Mouse (Mus musculus): ENCODE measurements around the gene Egfr. TPM values are rescaled to one million over a fixed set of nuclear protein-coding genes. Genes with fewer than 3 reads are reported as not detected.

Egfr gene
- polyA plus RNA-seq, 1 experiment from 2014 or later = 16.1 TPM

DNA sequence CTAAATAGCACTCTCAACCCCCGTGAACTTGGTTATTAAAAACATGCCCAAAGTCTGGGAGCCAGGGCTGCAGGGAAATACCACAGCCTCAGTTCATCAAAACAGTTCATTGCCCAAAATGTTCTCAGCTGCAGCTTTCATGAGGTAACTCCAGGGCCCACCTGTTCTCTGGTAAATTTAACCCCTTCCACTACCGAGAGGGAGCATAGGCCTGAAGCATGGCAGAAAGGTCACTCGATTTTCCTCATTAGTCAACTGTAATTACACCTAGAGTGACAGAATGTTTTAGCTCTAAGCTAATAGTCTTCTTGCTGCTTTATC lies 153.0 kb downstream of the Egfr start:
- Histone ChIP-seq H3K4me3 (replicated peaks) (no peak overlapping the region), H3K9me3 (replicated peaks) (no peaks in the 10 kb centered on the region), H3K4me1 (no peaks in the 10 kb centered on the region), H3K4me2 (replicated peaks) (no peak overlapping the region), H3K9ac (no peak overlapping the region), H3K36me3 (peaks cover 7% of the 10 kb centered on the region; the same call in 1 of the 2 replicates), H3K27ac (replicated peaks) (no peak overlapping the region), H3K27me3 (no peaks in the 10 kb centered on the region)
- no peak for ATAC-seq (ENCODE audit: insufficient number of reproducible peaks, low FRiP score, low TSS enrichment, low read depth)
- 34% methylated on average over 3 of the region's 3 CpGs for WGBS

DNA sequence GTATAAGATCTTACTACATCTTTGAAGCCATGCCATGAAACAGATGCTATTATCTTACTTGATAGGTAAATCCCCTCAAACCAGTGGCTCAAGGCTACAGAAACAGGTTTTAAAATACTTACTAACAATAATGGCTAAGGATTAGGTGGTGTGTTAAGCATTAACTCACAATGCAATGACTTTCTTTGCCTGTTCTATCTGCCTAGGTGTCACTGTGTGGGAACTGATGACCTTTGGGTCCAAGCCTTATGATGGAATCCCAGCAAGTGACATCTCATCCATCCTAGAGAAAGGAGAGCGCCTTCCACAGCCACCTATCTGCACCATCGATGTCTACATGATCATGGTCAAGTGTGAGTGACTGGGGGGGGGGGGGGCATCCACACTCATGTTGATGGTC lies 154.5 kb downstream of the Egfr start:
- peaks cover 17% of the 10 kb centered on the region for H3K36me3 ChIP-seq
- no peak overlapping the region for H3K27ac ChIP-seq (replicated peaks)
- H3K4me3 ChIP-seq (replicated peaks) = no peak overlapping the region
- WGBS = 94% methylated on average over 2 of the region's 2 CpGs
- no peak for ATAC-seq (ENCODE audit: insufficient number of reproducible peaks, low FRiP score, low TSS enrichment, low read depth)
- H3K27me3 ChIP-seq = no peaks in the 10 kb centered on the region
- H3K9me3 ChIP-seq (replicated peaks) = no peaks in the 10 kb centered on the region
- no peak overlapping the region for H3K9ac ChIP-seq
- no peak overlapping the region for H3K4me2 ChIP-seq (replicated peaks)
- H3K4me1 ChIP-seq = no peaks in the 10 kb centered on the region

DNA sequence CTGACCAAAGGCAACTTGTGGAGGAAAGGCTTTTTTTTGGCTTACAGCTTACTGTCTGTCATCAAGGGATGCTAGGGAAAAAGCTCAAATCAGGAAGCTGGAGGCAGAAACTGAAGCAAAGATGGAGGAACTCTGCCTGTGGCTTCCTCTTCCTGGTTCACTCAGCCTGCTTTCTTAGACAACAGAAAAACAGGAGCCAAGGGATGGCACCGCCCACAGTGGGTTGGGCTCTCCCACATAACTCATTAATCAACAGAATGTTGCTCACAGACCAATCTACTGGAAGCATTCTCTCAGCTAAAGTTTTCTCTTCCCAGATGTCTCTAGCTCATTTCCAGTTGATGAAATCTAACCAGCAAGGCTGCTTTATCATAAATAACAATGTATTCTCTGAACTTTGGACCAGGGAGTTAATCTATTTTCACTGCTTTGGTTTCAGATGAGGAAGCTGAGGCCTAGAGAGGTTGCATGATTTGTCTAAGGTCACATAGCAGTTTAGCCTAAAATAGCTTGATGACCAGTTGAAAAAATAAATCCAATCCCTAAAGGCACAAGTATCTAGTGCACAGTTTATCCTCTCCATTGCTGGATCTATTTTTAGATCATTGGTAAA lies 155.6 kb downstream of the Egfr start:
- H3K36me3 ChIP-seq = peaks cover 17% of the 10 kb centered on the region
- no peak for ATAC-seq (ENCODE audit: insufficient number of reproducible peaks, low FRiP score, low TSS enrichment, low read depth)

DNA sequence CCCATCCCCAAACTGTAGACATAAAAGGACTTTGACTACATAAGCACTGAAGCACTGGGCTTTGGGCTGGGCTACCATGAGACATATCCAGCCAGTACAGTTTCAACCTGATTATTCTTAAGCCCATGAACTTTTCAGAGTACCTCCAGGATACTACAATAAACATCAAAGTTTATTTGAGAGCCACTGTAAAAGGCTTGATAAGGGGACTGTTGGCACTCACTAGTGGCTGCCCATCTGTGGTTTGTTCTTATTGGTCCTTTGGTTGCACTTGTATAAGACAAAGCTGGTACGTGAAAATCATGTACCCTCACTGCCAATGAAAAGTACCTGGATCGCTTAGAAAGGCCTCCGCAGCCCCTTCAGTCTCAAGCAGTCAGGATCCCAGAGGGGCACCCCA lies 162.8 kb downstream of the Egfr start:
- no peaks in the 10 kb centered on the region for H3K4me1 ChIP-seq
- no peak overlapping the region for H3K27ac ChIP-seq (replicated peaks)
- no peak for ATAC-seq (ENCODE audit: insufficient number of reproducible peaks, low FRiP score, low TSS enrichment, low read depth)
- no peak overlapping the region for H3K9ac ChIP-seq
- H3K9me3 ChIP-seq (replicated peaks) = no peaks in the 10 kb centered on the region
- 76% methylated on average over 3 of the region's 3 CpGs for WGBS
- H3K36me3 ChIP-seq = peaks cover 12% of the 10 kb centered on the region
- no peak overlapping the region for H3K4me2 ChIP-seq (replicated peaks)
- H3K4me3 ChIP-seq (replicated peaks) = no peak overlapping the region
- no peaks in the 10 kb centered on the region for H3K27me3 ChIP-seq

More for the DNA sequence above, 155.6 kb downstream of the Egfr start:
- Histone ChIP-seq H3K9ac (no peak overlapping the region), H3K27ac (replicated peaks) (no peak overlapping the region), H3K4me1 (no peaks in the 10 kb centered on the region), H3K4me3 (replicated peaks) (no peak overlapping the region), H3K4me2 (replicated peaks) (no peak overlapping the region), H3K27me3 (no peaks in the 10 kb centered on the region), H3K9me3 (replicated peaks) (no peaks in the 10 kb centered on the region)
- WGBS = 86% methylated on average over 1 of the region's 1 CpGs

DNA sequence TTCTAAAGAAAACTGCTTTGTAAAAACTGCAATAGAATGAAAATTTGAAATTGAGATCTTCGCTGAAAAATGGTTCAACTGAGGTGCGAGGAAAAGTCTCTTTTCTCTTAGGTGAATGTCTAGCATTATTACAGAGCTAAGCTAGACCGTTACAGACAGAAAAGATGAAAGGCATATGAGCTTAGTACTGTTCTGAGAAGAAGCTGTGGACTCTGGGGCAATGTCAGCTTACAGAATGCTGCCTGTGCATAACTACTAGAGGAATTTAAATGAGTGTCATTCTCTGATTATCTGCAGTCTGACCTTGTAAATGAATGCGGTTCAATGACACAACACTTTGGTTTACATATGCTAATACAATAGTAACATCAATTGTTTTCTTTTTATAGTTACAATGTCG lies 163.8 kb downstream of the Egfr start:
- ATAC-seq (ENCODE audit: insufficient number of reproducible peaks, low FRiP score, low TSS enrichment, low read depth) = no peak
- H3K4me3 ChIP-seq (replicated peaks) = no peak overlapping the region
- peaks cover 4% of the 10 kb centered on the region; the same call in 1 of the 2 replicates for H3K36me3 ChIP-seq
- H3K9ac ChIP-seq = no peak overlapping the region
- no peaks in the 10 kb centered on the region for H3K4me1 ChIP-seq
- WGBS = 79% methylated on average over 5 of the region's 5 CpGs
- no peaks in the 10 kb centered on the region for H3K9me3 ChIP-seq (replicated peaks)
- H3K27ac ChIP-seq (replicated peaks) = no peak overlapping the region
- H3K27me3 ChIP-seq = no peaks in the 10 kb centered on the region
- no peak overlapping the region for H3K4me2 ChIP-seq (replicated peaks)

DNA sequence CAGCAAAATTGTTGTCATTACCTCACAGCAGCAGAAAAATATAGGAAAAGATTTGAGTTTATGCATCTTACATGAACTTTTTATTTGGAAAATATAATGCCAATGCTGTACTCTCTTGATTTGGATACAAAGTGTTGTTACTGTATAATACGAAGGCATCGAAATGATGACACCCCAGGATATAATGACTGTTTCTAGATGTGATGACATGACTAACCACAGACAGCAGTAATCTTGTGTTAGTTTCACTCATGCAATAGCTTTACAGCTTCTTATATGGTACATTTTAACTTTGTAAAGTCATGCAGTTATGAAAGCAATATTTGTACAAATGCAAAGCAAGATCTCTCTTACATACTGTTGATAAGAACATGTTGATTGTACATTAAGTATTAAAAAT lies 165.5 kb downstream of the Egfr start:
- no peaks in the 10 kb centered on the region for H3K4me1 ChIP-seq
- no peaks in the 10 kb centered on the region for H3K27me3 ChIP-seq
- no peak overlapping the region for H3K27ac ChIP-seq (replicated peaks)
- H3K9me3 ChIP-seq (replicated peaks) = no peaks in the 10 kb centered on the region
- H3K9ac ChIP-seq = no peak overlapping the region
- no peak overlapping the region for H3K4me3 ChIP-seq (replicated peaks)
- H3K4me2 ChIP-seq (replicated peaks) = no peak overlapping the region
- 92% methylated on average over 2 of the region's 2 CpGs for WGBS
- H3K36me3 ChIP-seq = no peaks in the 10 kb centered on the region
- ATAC-seq (ENCODE audit: insufficient number of reproducible peaks, low FRiP score, low TSS enrichment, low read depth) = no peak

DNA sequence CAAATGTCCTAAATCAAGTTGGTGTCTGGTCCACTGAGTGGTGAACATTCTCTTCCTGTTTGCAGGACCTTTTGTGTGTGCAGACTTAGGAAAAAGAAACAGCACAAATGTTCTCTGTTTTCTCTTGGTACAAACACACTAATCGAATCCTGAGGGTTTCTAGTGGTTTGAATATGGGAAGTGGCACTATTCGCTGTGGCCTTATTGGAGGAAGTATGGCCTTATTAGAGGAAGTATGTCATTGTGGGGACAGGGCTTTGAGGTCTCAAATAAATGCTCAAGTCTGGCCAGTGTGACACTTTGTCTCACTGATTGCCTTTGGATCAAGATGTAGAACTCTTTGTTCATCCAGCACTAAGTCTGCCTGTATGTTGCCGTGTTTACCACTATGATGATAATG lies 180.2 kb downstream of the Egfr start:
- WGBS = 90% methylated on average over 3 of the region's 3 CpGs
- no peaks in the 10 kb centered on the region for H3K27me3 ChIP-seq
- no peaks in the 10 kb centered on the region for H3K36me3 ChIP-seq
- ATAC-seq (ENCODE audit: insufficient number of reproducible peaks, low FRiP score, low TSS enrichment, low read depth) = no peak
- H3K4me3 ChIP-seq (replicated peaks) = no peak overlapping the region
- no peaks in the 10 kb centered on the region for H3K9me3 ChIP-seq (replicated peaks)
- no peaks in the 10 kb centered on the region for H3K4me1 ChIP-seq
- no peak overlapping the region for H3K4me2 ChIP-seq (replicated peaks)
- H3K9ac ChIP-seq = no peak overlapping the region
- H3K27ac ChIP-seq (replicated peaks) = no peak overlapping the region

DNA sequence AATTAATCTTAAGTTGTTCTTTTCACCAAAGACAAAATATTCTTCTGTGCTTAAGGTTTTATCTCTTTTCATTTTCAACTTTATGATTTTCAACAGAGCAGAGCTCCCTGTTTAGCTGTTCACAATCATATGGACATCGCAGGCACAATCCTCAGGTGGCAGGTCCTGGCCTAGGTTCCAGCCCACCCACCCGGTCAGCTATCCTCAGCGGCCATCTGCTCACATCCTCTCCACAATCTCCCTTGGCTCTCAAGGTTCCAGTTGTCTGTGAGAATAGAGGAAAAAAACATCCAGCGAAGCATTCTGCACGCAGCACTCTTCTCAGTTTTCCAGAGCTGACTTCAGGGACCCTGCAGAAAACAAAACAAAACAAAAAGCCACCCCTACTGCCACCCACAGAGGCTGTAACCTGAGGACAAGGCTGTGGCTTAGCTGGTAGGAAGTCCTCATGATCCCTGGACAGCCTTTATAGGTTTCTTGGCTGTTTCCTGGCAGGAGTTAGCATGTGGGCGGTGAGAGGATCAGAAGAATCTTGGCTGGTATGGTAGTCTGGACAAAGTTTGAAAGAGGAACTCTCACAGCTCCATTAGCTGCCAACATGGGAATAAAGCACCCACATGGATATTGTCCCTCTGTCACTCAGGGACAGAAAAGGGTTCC lies 183.7 kb downstream of the Egfr start:
- Histone ChIP-seq H3K27ac (replicated peaks) (peak overlapping the region; percentile 34), H3K9me3 (replicated peaks) (no peaks in the 10 kb centered on the region), H3K4me2 (replicated peaks) (no peak overlapping the region), H3K36me3 (no peaks in the 10 kb centered on the region; the same call in 1 of the 2 replicates), H3K4me1 (no peaks in the 10 kb centered on the region), H3K27me3 (no peaks in the 10 kb centered on the region), H3K4me3 (replicated peaks) (no peak overlapping the region), H3K9ac (no peak overlapping the region)
- 57% methylated on average over 6 of the region's 6 CpGs for WGBS
- ATAC-seq (ENCODE audit: insufficient number of reproducible peaks, low FRiP score, low TSS enrichment, low read depth) = peak; percentile 54; the same call in 1 of the 2 replicates

DNA sequence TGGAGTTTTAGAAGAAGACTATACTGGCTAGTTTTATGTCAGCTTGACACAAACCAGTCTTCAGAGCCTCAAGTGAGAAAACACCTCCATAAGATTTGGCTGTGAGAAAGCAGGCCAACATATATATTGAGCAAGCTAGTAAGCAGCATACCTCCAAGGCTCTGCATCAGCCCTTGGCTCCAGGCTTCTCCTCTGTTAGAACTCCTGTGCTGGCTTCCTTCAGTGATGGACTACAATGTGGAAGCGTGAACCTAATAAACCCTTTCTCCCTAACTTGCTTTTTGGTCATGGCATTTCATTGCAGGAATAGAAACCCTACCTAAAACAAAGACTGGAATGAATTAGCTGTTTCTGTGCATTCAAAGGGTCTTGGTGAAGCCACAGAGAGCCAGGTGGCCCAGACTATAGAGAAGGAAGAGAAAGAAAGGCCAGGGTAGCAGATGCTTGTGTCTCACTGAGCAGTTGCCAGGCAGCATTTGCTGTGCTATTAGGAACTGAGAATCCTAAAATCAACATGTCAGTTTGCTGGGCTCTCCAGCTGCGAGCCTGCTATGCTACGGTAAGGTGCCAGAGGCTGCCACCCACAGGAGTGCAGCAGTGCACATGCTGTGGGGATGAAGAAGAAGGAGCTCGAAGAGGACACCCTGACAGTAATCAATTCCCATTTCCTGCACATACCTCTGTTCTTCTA lies 189.2 kb downstream of the Egfr start:
- Histone ChIP-seq H3K4me3 (replicated peaks) (no peak overlapping the region), H3K4me1 (0 out of 2 replicates have a peak, but pooled peaks cover 3% of the 10 kb centered on the region), H3K27me3 (no peaks in the 10 kb centered on the region), H3K9ac (no peak overlapping the region), H3K36me3 (no peaks in the 10 kb centered on the region; the same call in 1 of the 2 replicates), H3K4me2 (replicated peaks) (no peak overlapping the region), H3K9me3 (replicated peaks) (no peaks in the 10 kb centered on the region), H3K27ac (replicated peaks) (no peak overlapping the region)
- WGBS = 66% methylated on average over 4 of the region's 4 CpGs
- ATAC-seq (ENCODE audit: insufficient number of reproducible peaks, low FRiP score, low TSS enrichment, low read depth) = no peak

DNA sequence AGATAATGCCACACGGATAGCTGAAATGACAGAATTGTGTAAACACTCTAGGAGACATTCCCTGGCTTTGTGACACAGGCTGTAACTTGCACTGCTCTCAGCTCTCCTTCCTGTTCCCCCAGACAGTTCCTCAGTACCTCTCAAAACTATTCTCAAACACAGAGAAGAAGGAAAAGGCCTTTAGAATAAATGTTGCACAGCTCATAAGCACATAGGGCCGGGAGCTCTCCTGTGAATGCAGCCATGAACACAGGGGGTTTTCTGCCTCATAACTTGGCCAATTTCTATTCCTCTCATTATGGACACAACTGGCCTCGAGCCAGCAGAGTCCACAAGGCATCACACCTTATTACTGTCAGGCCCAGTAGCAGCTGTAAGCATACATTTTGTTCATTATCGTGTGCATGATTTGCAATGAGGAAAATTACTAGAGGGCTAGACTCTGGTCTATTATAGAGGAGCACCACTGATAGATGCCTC lies 190.0 kb downstream of the Egfr start:
- no peaks in the 10 kb centered on the region; the same call in 1 of the 2 replicates for H3K36me3 ChIP-seq
- H3K27me3 ChIP-seq = no peaks in the 10 kb centered on the region
- no peak overlapping the region for H3K4me3 ChIP-seq (replicated peaks)
- no peak for ATAC-seq (ENCODE audit: insufficient number of reproducible peaks, low FRiP score, low TSS enrichment, low read depth)
- 60% methylated on average over 4 of the region's 4 CpGs for WGBS
- no peak overlapping the region for H3K9ac ChIP-seq
- H3K27ac ChIP-seq (replicated peaks) = no peak overlapping the region
- no peaks in the 10 kb centered on the region for H3K9me3 ChIP-seq (replicated peaks)
- 0 out of 2 replicates have a peak, but pooled peaks cover 3% of the 10 kb centered on the region for H3K4me1 ChIP-seq
- H3K4me2 ChIP-seq (replicated peaks) = no peak overlapping the region

DNA sequence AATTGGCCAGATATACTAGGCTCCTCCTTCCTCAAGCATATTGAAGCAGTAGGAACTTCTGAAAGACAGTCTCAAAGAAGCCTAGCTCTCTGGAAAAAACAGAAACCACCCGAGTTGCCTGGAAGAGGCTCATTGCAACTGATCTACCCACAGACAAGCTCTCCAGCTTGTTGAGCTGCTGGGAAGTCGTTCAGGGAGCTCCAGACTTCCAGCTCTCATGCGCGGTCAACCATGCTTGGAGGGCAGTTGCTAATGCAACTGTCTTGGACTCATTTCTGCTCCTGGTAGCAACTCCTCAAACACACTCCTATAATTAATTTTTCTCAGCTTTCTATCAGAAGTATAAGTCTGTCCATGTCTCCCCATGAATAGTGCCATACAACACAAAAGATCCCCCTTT lies 191.0 kb downstream of the Egfr start:
- no peak for ATAC-seq (ENCODE audit: insufficient number of reproducible peaks, low FRiP score, low TSS enrichment, low read depth)
- Histone ChIP-seq H3K4me1 (0 out of 2 replicates have a peak, but pooled peaks cover 3% of the 10 kb centered on the region), H3K36me3 (no peaks in the 10 kb centered on the region; the same call in 1 of the 2 replicates), H3K27ac (replicated peaks) (no peak overlapping the region), H3K27me3 (no peaks in the 10 kb centered on the region), H3K4me3 (replicated peaks) (no peak overlapping the region), H3K9ac (no peak overlapping the region), H3K4me2 (replicated peaks) (no peak overlapping the region), H3K9me3 (replicated peaks) (no peaks in the 10 kb centered on the region)
- WGBS = 81% methylated on average over 4 of the region's 4 CpGs

Data from embryonic facial prominence, embryonic 15.5 days (tissue).